In the genomic region with DNA sequence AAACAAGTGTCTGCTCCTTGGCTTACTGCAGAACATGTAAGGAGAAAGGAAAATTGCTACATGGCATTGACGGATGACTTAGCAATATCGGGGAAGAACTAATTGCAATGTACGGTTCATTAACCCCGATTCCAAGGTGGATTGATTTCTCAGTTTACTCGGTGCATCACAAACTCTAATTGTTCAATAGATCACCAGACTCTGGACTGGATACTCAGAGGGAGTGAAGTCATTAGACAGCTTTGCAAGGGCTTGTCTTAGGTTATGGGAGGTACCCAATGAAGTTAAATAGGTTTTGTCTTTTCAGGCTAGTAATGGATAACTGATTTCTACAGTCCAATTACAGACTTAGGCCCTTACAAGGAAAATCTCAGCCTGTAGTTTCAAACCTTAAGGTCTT, we compare ENCODE assay signal across 29 mouse cellular contexts. TPM values are rescaled to one million over a fixed set of nuclear protein-coding genes. Genes with fewer than 3 reads are reported as not detected.
DNase-seq lines count a peak whose midpoint lies in the region; ATAC-seq and TF ChIP-seq lines count a peak whose summit lies in the region.
"Had no signal": no experiment of that assay in that cellular context is flagged by ENCODE, and none has a peak within 500 bp of the region (broad histone marks: within the 10 kb centered on the region; RNA-seq: fewer than 3 reads in every experiment).

No protein-coding gene starts in this region.

- no peak for DNase-seq in gastrocnemius, adult 2 months
- DNase-seq in gastrocnemius, postnatal 25 days: no peak
- DNase-seq in kidney, postnatal 14 days: no peak
- peak; percentile 7 for DNase-seq in brain, embryonic 14.5 days (ENCODE audit: low read depth)
- peak; percentile 25 for DNase-seq in retina, postnatal 1 day
- DNase-seq in urinary bladder, postnatal 36 days (ENCODE audit: low spot score in 2 of 2): no peak
- DNase-seq: adrenal gland, adult 8-10 months; adrenal gland, postnatal 25 days; B cell, adult 2 months; cerebellum, adult 11 months; cerebellum, adult 2 months; cerebellum, adult 9-11 months; cerebellum, postnatal 25 days; forebrain, postnatal 0 days; gastrocnemius, postnatal 36 days; heart, adult 2 months had no signal

- peak; percentile 91 for ATAC-seq in kidney, embryonic 16.5 days (ENCODE audit: low FRiP score, low TSS enrichment)
- ATAC-seq: forebrain, embryonic 14.5 days; forebrain, postnatal 0 days had no signal

- no peak for TF ChIP-seq CTCF in gastrocnemius, adult 2 months (IDR thresholded peaks at IDR 0.05)
- no peak for TF ChIP-seq CTCF in brain, embryonic 14.5 days (IDR thresholded peaks at IDR 0.05; ENCODE audit: borderline replicate concordance, extremely low read depth, insufficient read depth, insufficient read length)

- H3K27ac ChIP-seq in gastrocnemius, adult 2 months: peak overlapping the region; percentile 12
- peak overlapping the region; percentile 5; the same call in 1 of the 2 replicates for H3K27ac ChIP-seq in kidney, embryonic 16.5 days (ENCODE audit: low read length)
- H3K27ac ChIP-seq: embryonic facial prominence, embryonic 12.5 days; embryonic facial prominence, embryonic 15.5 days; heart, adult 2 months; heart, embryonic 10.5 days; heart, embryonic 13.5 days; hindbrain, embryonic 12.5 days; hindbrain, embryonic 15.5 days had no signal

- H3K4me1 ChIP-seq in kidney, embryonic 16.5 days (ENCODE audit: insufficient read depth, low read length): no peaks in the 10 kb centered on the region
- H3K4me1 ChIP-seq: embryonic facial prominence, embryonic 12.5 days; embryonic facial prominence, embryonic 15.5 days; heart, embryonic 10.5 days; heart, embryonic 13.5 days; hindbrain, embryonic 12.5 days; hindbrain, embryonic 15.5 days had no signal

- H3K36me3 ChIP-seq in kidney, embryonic 16.5 days (ENCODE audit: insufficient read depth, low read length): no peaks in the 10 kb centered on the region
- H3K36me3 ChIP-seq: embryonic facial prominence, embryonic 12.5 days; embryonic facial prominence, embryonic 15.5 days; G1E; heart, embryonic 10.5 days; heart, embryonic 13.5 days; hindbrain, embryonic 12.5 days; hindbrain, embryonic 15.5 days had no signal

- no peaks in the 10 kb centered on the region for H3K27me3 ChIP-seq in kidney, embryonic 16.5 days (ENCODE audit: insufficient read depth, low read length)
- H3K27me3 ChIP-seq: CH12.LX; embryonic facial prominence, embryonic 12.5 days; embryonic facial prominence, embryonic 15.5 days; heart, embryonic 13.5 days; hindbrain, embryonic 12.5 days; hindbrain, embryonic 15.5 days had no signal

- no peak overlapping the region for H3K4me2 ChIP-seq in kidney, embryonic 16.5 days (replicated peaks; ENCODE audit: low read depth, low read length)
- H3K4me2 ChIP-seq: embryonic facial prominence, embryonic 12.5 days; embryonic facial prominence, embryonic 15.5 days; heart, embryonic 13.5 days; hindbrain, embryonic 12.5 days; hindbrain, embryonic 15.5 days had no signal

- H3K9ac ChIP-seq in kidney, embryonic 16.5 days (replicated peaks; ENCODE audit: low read length): no peak overlapping the region
- H3K9ac ChIP-seq: embryonic facial prominence, embryonic 12.5 days; embryonic facial prominence, embryonic 15.5 days; forebrain, postnatal 0 days; heart, embryonic 13.5 days; hindbrain, embryonic 12.5 days; hindbrain, embryonic 15.5 days had no signal

- 38% methylated on average over 5 of the region's 5 CpGs for WGBS in kidney, embryonic 16.5 days

- intact Hi-C loops in gastrocnemius, adult 2 months (cut with DNase I): loop anchor here (10.0 kb wide), 1 partner anchor 126 kb away; a partner anchor contains a TSS

- H3K9me3 ChIP-seq in kidney, embryonic 16.5 days (ENCODE audit: low read length): no peaks in the 10 kb centered on the region
- H3K9me3 ChIP-seq: embryonic facial prominence, embryonic 12.5 days; embryonic facial prominence, embryonic 15.5 days; G1E; heart, embryonic 10.5 days; heart, embryonic 13.5 days; hindbrain, embryonic 12.5 days; hindbrain, embryonic 15.5 days had no signal

- peak overlapping the region; percentile 4 for H3K4me3 ChIP-seq in gastrocnemius, adult 2 months
- H3K4me3 ChIP-seq in kidney, embryonic 16.5 days (ENCODE audit: low read length): no peak overlapping the region
- H3K4me3 ChIP-seq: embryonic facial prominence, embryonic 12.5 days; embryonic facial prominence, embryonic 15.5 days; heart, adult 2 months; heart, embryonic 10.5 days; heart, embryonic 13.5 days; hindbrain, embryonic 12.5 days; hindbrain, embryonic 15.5 days had no signal

- no peak for TF ChIP-seq POLR2A in brain, embryonic 14.5 days (IDR thresholded peaks at IDR 0.05; ENCODE audit: borderline replicate concordance, extremely low read depth, insufficient read depth, insufficient read length, poor library complexity, severe bottlenecking)

RNA-seq across cellular contexts. Expression of a gene that starts 10.9 kb away (rescaled TPM):
- total RNA-seq in gastrocnemius, adult 2 months (2021): 1 to 10 TPM; 8.8 to 9.6 TPM
- 10 to 100 TPM; 12.8 to 14.3 TPM for total RNA-seq in gastrocnemius, postnatal 25 days (2021)
- 8.5 and 12.5 TPM in 2 replicates for polyA plus RNA-seq in kidney, embryonic 16.5 days (2015; fragmentation: Nextera tagmentation; extraction: Ambion mirVana)
- 0.96 and 2.1 TPM in 2 replicates for polyA plus RNA-seq in brain, embryonic 14.5 days (2012; rRNA removed)
- total RNA-seq: CH12.LX; common myeloid progenitor, adult 5-6 weeks; granulocyte monocyte progenitor cell, adult 5-6 weeks; hematopoietic stem cell, adult 5-6 weeks had no signal
- polyA plus RNA-seq: cerebellum, adult 2 months; G1E had no signal

Comparison
In these comparisons a context has a peak if more than half of its experiments do, and no peak if none do; other contexts are left out.
1. DNase-seq: peak in brain, embryonic 14.5 days (single experiment) and retina, postnatal 1 day (single experiment); none in gastrocnemius, adult 2 months (single experiment), gastrocnemius, postnatal 25 days (single experiment), kidney, postnatal 14 days (single experiment) and urinary bladder, postnatal 36 days (0 of 2).